Mouse (Mus musculus) cerebellum, postnatal 25 days (tissue): ENCODE results near the gene Cacng8.
A peak's percentile ranks its signal among the peaks of the same experiment; 100 is the strongest.
"Not testable (repeated sequence)": the region's sequence is repeated elsewhere in the genome, so short reads cannot be mapped to it uniquely, and the experiment has no call there.

Experiments
- DNase-seq, 2 experiments: peaks; one replicate each; pipeline ENCODE4 v3.0.0; 2021; ENCODE audit warnings: mixed read lengths in 2 of 2

Cacng8 gene

DNA sequence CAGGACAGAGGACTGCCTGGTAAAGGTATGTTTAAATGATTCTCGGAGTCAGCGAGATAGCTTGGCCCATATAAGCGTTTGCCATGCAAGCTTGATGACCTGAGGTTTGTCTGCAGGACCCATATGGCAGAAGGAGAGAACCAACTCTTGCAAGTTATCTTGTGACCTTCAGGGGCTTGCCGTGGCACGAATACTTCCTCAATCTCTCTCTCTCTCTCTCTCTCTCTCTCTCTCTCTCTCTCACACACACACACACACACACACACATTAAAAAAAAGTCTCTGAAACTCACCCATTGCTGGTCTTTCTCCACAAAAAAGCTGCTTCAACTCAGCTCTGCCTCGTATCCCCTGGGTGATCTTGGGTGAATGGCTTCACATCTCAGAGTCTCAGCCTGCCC is 1.6 kb upstream of the Cacng8 start:
- DNase-seq, result no peak

DNA sequence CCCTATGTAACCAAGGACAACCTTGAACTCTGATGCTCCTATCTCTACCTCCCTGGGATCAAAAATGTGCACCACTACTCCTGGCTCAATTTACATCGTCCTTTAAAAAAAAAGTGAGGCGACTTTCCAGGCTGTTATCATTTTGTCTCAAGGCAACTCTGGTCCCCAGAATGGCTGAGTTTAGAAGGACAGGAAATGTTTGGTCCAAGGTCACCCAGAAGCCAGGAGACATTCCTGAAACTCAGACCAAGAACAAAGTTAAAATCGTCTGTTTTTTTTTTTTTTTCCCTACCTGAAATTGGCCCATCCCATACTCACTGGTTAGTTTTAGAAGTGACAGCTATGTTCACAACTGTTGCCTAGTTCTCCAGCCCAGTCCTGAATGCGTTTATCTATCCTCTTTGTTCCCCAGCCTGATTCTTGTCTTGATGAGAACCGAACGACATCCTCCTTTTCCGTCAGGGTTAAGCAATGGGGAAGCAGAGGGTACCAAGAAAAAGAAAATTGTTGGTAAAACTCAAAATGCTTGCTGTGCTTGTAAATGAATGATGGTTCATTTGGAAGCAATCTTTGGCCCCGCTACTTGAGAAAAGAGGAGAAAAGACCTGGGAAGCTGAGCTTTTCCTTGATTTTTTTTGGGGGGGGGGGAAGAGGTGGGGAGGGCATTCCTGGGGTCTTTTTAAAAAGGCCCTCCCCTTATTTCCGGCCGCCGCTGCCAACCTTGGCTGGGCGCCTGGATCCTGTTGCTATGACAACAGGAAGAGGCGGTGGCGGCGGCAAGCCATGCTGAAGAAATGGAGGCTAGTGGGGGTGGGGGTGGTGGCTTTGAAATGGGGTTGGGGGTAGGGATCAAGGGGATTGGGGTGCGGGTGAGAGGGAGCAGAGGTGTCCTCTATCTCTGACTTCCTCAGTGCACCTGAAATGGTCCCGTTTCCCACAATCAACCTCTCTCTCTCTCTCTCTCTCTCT is 755 bp upstream of the Cacng8 start:
- peak; percentile 70 to 86 for DNase-seq

DNA sequence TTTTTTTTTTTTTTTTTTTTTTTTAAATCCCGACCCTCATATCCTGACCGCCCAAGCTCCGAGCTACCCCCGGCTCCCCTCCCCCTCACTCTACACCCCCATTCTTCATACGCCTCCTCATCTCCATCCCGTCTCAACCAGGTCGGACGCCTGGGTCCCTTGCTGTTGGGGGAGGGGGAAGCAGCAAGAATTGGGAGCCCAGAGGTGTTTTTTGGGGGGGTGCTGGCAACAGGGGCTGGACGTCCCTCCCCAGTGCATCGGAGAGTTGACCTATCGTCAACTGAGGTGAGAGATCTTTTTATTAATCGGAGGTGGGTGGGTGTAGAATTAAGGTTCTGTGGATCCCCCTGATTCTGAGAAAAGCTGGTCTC is 583 bp downstream of the Cacng8 start:
- peak in 1 of 2 experiments; percentile 38 for DNase-seq

DNA sequence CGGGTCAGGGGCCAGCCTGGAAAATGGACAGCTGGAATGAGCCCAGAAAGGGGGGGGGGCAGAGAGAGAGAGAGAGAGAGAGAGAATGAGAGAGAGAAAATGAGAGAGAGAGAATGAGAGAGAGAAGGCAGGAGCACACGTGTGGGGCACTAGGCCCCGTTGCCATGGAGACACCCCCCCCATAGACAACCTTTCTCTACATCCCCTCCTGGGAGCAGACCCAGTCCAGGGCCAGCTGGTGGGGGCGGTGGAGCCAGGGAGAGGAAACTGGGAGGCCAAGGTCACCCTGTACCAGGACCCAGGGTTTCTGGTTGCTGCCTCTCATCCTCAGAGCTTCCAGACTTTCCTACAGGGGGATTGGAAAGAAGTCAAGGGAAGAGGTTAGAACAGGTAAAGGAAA is 1.3 kb downstream of the Cacng8 start:
- DNase-seq, result peak; percentile 32 to 54

DNA sequence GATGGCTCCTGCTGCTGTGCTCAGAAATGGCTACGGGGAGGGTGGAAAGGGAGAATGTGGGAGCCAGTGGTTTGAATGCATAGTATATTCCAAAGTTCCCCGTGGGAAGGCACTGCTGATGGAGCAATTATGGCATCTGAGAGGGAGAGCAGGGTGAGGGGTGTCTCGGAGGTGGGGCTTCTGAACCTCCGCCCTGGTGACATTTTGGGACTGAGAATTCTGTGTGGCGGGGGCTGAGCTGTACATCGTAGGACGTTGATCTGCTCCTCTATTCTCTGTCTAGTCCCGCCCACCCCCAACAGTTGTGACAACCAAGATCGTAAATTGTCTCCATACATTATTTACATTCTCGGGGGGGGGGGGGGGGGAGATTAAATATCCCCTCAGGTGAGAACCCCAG is 6.9 kb downstream of the Cacng8 start:
- no peak for DNase-seq

DNA sequence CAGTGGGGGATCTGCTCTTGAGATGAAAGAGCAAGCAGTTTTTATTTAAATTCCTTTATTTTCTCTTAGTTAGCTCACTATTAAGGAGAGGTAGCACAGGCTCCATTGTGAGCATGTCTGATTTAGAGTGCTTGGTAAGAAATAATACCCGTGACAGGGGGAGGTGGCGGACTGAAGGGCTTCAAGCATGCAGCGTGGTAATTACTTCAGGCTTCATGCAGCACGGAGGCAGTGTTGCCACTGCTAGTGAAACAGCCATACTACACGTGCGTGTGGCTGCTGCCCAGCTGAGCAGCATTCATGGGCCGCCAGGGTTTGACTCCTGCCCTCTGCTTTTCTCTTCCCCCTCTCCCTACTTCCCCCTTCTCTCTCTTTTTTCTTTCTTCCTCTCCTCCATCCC is 7.3 kb downstream of the Cacng8 start:
- no peak for DNase-seq

DNA sequence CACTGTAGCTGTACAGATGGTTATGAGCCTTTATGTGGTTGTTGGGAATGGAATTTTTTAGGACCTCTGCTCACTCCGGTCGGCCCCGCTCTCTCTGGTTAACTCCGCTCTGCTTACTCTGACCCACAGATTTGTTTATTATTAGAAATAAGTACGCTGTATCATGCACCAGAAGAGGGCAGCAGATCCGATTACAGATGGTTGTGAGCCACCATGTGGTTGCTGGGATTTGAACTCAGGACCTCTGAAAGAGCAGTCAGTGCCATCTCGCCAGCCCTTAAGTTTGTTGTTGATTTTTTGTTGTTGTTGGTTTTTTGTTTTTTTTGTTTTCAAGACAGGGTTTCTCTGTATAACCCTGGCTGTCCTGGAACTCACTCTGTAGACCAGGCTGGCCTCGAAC is 7.9 kb downstream of the Cacng8 start:
- DNase-seq, result not testable (repeated sequence)

DNA sequence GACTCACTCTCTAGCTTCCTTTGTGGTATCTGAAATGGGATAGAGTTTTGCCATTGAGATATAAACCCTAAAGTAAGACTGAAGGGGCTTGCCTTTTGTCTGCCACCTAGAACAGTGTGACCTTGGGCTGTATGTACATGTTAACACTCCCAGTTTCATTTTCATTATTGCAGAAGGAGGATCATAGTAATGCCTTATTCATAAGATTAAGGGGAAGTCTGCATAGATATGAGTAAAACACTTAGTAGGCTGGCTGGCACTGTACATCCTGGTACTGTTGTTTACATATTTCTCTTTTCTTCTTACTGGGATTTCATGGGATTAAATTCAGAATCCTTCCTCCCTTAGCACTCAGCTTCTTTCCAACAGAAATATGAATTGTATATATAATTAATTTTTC is 9.5 kb downstream of the Cacng8 start:
- no peak for DNase-seq

DNA sequence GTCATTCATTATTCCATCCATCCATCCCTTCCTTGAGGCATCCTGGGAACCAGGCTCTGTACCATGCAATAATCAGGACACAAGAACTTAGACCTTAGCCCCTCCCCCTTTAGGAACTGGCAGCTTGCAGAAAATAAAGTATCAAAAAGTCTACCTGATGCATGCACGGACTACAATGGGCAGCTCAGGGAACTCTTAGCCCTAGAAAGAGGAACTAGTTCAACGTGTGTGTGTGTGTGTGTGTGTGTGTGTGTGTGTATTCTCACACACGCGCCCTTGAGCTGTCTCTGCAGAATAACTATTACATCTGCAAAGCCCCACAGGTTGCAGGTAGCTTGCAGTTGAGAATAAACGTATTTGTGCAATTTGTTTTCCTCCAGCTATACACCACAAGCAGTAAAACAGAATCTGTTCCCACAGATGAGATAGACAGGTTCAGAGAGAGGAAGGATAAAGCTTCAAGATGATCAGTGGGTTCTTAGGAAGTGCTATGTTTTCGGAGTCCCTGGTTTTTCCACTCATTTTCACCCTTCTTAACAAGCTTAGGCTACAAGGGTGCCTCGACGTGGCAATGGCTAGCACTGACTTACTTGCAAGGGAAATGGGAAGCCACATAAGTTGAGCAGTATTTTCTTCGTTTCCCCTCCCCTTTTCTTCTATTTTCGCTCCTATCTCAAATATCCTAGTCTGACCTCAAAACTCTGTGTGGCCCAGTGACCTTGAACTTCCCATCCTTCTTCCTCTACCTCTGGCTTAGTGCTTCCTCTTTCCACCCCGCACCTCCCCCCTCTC is 19.4 kb downstream of the Cacng8 start:
- no peak for DNase-seq

DNA sequence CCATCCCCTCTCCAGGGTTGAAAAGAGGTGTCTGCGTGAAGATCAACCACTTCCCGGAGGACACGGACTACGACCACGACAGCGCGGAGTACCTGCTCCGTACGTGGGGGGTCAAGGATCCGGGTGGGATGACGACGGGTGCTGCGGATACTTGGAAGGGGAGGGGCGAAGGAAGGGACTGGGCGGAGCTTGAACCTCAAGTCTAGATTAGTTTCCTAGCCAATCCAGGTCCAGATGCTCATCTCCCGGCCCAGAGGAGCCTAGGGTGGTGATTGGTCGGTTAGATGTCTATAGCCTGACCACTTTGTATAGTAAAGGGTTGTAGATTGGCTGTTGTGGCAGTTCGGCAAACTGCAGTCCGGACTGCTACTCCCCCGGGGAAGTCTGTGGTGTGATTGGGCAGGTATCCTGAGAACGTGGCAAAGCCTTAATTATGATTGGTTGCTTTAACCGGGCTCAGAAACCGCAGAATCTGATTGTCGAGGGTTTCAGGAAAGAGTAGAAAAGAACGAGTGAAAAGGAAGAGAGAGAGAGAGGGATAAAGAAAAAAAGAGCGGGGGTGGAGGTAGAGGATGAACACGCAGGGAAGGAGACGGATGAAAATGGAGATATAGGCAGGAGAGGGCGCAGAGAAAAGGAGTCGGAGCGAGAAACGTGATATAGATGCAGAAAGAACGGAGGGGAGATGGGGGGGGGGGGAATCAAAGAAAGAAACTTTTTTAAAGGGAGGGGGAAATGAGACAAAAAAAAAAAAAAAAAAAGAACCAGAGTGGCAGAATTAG is 20.9 kb downstream of the Cacng8 start:
- DNase-seq, result peak; percentile 60 to 66

DNA sequence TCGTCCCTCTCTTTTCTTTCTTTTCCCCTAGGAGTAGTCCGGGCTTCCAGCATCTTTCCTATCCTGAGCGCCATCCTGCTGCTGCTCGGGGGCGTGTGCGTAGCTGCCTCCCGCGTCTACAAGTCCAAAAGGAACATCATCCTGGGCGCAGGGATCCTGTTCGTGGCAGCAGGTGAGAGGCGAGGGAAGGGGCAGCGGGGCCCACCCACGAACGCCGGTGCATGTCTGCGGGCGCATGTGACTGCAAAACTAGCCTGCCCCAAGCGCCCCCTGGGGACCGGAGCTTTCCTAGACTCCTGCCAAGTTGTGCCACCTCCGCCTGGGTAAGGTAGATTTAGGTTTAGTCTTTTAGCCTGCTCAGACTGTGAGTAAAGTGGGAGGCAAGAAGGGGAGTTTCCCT is 21.6 kb downstream of the Cacng8 start:
- DNase-seq, result peak; percentile 43 to 71

DNA sequence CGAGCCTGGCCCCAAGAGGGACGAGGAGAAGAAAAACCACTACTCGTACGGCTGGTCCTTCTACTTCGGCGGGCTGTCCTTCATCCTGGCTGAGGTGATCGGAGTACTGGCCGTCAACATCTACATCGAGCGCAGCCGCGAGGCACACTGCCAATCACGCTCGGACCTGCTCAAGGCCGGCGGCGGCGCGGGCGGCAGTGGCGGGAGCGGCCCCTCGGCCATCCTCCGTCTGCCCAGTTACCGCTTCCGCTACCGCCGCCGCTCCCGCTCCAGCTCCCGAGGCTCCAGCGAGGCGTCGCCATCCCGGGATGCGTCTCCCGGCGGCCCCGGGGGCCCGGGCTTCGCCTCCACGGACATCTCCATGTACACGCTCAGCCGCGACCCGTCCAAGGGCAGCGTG is 24.4 kb downstream of the Cacng8 start:
- DNase-seq, result peak; percentile 77 to 82

DNA sequence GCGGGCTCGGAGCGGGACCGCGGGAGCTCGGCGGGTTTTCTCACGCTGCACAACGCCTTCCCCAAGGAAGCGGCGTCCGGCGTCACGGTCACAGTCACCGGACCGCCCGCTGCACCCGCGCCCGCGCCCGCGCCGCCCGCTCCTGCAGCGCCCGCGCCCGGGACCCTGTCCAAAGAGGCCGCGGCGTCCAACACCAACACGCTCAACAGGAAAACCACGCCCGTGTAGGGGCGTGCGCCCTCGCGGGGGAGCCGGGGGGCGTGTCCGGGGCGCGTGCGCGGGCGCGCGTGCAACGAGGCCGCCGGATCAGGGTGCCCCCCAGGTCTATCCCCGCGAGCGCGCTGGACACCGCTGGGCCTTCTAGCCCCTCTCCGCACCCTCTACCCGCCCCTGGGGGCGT is 24.9 kb downstream of the Cacng8 start:
- DNase-seq, result peak; percentile 58 to 75

DNA sequence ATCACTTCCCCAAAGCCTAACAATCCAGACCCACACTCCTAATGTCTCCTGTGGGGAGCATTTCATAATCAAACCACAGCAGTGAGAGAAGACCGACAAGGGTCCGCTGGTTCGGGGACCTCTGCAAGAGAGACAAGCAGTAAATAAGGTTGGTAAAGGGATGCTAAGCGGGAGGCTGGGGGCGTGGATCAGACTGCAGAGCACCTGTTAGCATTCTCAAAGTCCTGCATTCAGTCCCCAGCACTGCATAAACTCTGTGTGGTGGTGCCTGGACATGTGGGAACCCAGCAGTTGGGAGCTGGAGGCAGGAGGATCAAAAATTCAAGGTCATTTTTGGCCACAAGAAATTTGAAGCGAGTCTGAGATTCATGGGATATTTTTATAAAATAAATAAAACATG is 29.5 kb downstream of the Cacng8 start:
- no peak for DNase-seq

DNA sequence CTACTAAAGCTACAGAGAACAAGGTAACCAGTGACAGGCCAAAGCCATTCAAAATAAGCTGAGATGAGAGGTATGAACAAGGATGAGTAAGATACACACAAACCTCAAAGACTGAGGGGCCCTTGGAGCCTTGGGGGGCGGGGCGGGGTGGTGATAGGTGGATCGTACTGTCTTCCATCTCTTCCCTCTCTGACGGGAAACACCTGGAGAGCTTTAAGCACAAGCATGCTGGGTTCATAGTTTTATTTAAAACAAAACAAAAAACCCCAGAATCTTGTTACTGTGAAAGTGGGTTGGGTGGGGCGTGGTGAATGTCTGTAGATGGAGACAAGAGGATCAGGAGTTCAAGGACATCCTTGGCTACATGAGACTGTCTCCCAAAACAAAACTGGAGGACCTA is 30.0 kb downstream of the Cacng8 start:
- DNase-seq, result no peak

DNA sequence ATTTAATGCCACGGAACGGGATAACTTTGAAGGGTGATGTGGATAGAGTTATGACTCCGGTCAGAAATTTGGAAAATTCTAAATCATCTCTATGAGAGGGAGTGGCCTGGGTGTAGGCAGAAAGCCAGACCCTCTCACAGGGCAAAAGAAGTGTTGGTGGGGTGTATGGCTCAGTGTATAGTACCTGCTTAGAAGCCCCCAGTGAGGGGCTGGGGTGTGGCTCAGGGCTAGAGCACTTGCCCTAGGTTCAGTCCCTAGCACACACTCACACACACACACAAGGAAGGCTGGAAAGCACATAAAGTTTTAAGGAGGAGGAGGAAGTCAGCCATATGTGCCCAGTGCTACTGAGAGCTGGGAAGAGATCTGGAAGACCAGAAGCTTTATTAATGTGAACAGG is 30.8 kb downstream of the Cacng8 start:
- DNase-seq, result no peak

DNA sequence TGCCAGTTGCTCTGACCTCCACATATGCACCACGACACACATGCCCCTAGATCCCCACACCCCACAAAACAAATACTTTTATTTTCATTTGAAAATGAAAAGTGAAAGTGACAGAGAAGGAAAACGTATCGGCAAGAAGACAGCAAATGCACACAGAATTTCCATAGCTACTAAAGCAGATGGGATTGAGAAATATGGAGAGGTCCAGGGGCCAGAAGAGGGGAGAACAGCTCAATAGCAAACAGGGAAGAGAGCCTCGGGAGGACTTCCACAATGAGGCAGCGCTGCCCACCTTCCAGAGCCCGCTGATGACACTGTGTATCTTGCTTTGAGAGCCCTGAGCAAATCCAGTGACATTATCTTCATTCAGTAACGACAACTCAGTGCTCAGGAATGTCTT is 31.6 kb downstream of the Cacng8 start:
- DNase-seq, result no peak

DNA sequence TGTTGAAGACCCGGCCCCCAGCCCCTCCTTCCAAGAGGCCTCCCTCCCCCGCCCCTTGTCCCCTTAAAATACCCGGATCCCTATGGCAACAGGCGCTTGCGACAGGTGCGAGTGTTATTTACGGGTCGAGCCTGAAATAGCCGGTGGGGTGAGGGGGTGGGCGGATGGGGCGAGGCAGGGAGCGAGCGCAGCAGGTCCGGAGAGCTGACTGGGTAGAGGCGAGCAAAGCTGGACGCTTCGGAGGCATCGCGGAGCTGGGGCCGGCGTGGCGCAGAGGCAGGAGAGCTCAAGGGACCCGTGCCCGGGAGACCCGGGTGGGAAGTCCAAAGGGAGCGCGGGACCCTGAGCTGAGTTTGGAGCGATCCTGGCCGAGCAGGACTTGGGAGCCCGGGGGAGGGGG is 32.9 kb downstream of the Cacng8 start:
- peak in 1 of 2 experiments; percentile 19 for DNase-seq

DNA sequence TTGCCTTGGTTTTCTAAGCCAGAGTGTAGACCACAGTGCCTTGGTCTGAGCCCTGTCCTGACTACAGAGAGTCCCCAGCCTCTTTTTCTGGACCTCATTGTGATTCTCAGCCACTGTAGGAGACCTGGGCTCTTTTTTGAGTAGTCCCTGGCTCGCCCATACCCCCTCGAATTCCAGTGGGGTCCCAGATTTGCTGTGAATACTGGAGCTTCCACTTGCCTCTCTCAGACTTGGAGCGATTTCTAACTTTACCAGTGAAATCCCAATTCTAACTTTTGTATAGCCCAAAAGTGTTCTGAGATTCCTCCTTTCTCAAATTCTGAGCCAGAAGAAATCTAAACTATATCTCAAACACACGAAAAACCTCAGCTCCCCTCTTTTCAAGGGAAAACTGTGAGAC is 33.4 kb downstream of the Cacng8 start, which contains the start of gene Cacng6:
Gene Cacng6, plus strand, starts transcription at position 301 of the 400 bp plus-strand sequence.
- no peak for DNase-seq

DNA sequence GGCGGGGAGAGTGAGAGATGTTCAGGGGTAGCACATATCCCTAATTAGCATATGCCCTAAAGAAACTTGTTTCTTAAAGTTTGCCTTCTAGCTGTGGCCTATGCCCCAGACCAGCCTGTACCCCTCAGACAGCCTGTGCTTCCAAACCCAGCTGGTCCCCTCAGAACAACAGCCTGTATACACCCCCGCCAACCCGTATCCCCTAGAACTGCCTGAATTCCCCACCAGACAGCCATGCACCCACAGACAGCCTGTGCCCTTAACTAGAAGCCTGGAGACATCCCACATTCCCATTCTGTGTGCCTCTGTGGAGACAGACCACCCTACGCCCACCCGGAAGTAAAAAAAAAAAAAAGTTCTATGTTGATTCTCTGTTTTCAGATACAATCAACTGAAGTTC is 34.7 kb downstream of the Cacng8 start:
- DNase-seq, result no peak

DNA sequence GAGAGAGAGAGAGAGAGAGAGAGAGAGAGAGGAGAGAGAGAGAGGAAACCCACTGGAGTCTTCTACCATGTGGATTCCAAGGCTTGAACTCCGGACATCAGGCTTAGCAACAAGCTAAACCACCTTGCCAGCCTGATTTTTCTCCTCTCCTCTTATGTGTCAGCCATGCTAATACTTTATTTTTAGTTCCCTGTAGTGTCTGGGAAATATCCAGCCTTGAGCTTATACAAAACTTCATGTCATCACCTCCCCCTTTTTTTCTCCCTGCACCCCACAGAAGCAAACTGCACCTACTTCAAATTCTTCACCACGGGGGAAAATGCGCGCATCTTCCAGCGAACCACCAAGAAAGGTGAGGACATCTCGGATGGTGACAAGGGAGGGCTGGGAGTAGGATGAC is 39.7 kb downstream of the Cacng8 start:
- DNase-seq, result no peak

DNA sequence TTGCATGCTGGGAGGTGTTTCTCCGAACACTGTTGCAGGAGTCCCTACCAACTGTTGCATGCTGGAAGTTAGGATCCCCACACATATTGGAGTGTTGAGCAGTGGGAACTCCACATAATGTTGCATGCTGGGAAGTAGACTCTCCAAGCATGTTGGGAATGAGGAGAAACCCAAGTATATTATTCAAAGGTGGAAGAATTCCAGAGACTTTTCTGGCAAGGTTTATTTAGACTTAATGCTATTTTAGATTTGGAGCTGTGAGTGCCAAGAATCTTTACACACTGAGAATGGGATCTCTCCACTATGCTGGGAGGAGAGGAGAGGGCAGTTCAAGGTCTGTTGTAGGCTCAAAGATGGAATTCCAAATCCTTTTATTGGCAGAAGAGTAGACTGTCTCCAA is 41.6 kb downstream of the Cacng8 start:
- DNase-seq, result no peak

DNA sequence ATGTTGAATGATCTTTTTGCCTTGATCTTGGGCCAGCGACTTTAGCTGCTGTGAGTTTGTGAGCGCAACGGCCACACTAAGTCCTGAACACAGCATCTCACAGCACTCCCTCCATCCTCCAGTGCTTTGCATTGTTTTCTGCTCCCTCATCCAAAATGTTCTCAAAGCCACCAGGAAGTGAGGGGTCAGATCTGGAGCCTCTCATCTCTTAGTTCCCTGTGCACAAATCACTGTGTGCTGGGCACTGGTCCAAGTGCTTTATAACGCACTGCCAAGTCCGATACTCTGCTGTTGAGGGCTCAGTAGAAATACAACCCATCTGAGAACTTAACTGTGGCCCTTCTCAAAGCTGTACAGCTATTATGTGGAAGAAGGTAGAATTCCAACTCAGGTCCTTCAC is 47.5 kb downstream of the Cacng8 start:
- no peak for DNase-seq
